Mouse (Mus musculus) olfactory bulb, adult 2 months (tissue): ENCODE results near the gene Il10rb. TPM values are rescaled to one million over a fixed set of nuclear protein-coding genes. Genes with fewer than 3 reads are reported as not detected.
A peak's percentile ranks its signal among the peaks of the same experiment; 100 is the strongest.

Experiments used
- H3K27ac ChIP-seq: fragments of 200-500 bp; 2 replicates; pipeline ENCODE4 v1.5.1; 2012; ENCODE audit warnings: low read depth, low read length; ENCODE audit not compliant: insufficient read depth
- H3K4me1 ChIP-seq: fragments of 200-500 bp; 2 replicates; pipeline ENCODE4 v1.6.1; 2012; ENCODE audit warnings: low read length; ENCODE audit not compliant: control insufficient read depth, insufficient read depth
- H3K4me3 ChIP-seq: fragments of 200-500 bp; 2 replicates; pipeline ENCODE4 v1.5.1; 2012; ENCODE audit warnings: mild to moderate bottlenecking, low read depth, low read length, moderate library complexity; ENCODE audit not compliant: insufficient read depth
- CTCF ChIP-seq: fragments of 200-500 bp; IDR thresholded peaks from 2 replicates; pipeline ENCODE4 v1.5.1; 2012; ENCODE audit warnings: low read depth, mild to moderate bottlenecking, low read length, moderate library complexity; ENCODE audit not compliant: insufficient read depth
- POLR2A ChIP-seq: fragments of 200-500 bp; IDR thresholded peaks from 2 replicates; pipeline ENCODE4 v1.6.1; 2012; ENCODE audit warnings: mild to moderate bottlenecking, low read depth, low read length, moderate library complexity; ENCODE audit not compliant: insufficient read depth
- WGBS: fragments of 180-500 bp; shearing (Covaris S2); methylation state at CpG from one replicate; pipeline ENCODE4 v1.1.7; 2018; 5-methylcytosine and 5-hydroxymethylcytosine counted together
- polyA plus RNA-seq: library from polyadenylated mRNA; stranded (reverse); fragments of >200 nt; gene quantifications from 2 replicates; pipeline ENCODE4 v1.2.4, GENCODE M21; 2012; ENCODE audit warnings: low replicate concordance; ENCODE audit not compliant: missing spikeins, insufficient read depth, insufficient read length

Il10rb gene
- polyA plus RNA-seq, 1 experiment = not detected

DNA sequence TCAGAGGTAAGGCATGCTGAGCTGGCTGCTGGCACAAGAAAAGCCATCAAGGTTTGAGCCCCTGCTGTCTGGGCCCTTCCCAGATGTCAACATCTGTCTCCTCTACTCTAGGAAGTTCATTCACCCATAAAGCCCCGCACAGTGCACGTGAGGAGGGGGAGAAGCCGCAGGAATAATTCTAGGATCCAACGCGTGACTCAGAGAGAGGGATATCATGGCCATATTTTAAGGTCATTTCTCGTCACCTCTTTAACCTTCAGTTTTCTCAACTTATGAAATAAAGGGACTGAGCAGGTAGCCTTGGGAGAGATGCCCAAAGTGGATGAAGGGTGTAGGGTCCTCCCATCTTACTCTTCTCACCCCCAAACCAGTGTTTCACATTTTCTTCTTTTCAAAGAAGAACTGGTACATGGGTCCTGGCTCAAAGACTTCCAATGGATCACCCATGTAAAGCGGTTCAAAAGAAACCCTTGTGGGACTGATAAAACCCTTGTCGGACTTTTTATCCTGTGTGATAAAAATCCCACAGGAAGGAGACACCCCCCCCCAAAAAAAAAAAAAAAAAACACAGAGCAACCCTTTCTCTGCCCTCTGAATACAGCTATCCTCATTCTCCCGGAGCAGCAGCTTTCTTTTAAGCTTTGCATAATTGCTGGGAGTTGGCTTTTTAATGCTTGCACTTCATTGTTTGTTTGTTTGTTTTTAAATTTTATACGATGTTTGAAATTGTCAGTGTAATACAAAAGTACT, 961 bp upstream of the Il10rb start:
- no peak overlapping the region for H3K27ac ChIP-seq
- no peak overlapping the region for H3K4me3 ChIP-seq
- WGBS = 81% methylated on average over 10 of the region's 10 CpGs
- TF ChIP-seq CTCF = no peak
- no peak for TF ChIP-seq POLR2A
- H3K4me1 ChIP-seq = peaks cover 18% of the 10 kb centered on the region

- WGBS = 3% methylated on average over 13 of the region's 13 CpGs
- Histone ChIP-seq H3K27ac (0 out of 2 replicates have a peak overlapping the region, but pooled peaks have one; percentile 1), H3K4me1 (peaks cover 21% of the 10 kb centered on the region), H3K4me3 (peak overlapping the region; percentile 53)
- TF ChIP-seq CTCF (no peak), POLR2A (no peak)
Measured at GRCm38 (mm10) chr16:91406585-91407220, 739 bp downstream of the Il10rb start.

DNA sequence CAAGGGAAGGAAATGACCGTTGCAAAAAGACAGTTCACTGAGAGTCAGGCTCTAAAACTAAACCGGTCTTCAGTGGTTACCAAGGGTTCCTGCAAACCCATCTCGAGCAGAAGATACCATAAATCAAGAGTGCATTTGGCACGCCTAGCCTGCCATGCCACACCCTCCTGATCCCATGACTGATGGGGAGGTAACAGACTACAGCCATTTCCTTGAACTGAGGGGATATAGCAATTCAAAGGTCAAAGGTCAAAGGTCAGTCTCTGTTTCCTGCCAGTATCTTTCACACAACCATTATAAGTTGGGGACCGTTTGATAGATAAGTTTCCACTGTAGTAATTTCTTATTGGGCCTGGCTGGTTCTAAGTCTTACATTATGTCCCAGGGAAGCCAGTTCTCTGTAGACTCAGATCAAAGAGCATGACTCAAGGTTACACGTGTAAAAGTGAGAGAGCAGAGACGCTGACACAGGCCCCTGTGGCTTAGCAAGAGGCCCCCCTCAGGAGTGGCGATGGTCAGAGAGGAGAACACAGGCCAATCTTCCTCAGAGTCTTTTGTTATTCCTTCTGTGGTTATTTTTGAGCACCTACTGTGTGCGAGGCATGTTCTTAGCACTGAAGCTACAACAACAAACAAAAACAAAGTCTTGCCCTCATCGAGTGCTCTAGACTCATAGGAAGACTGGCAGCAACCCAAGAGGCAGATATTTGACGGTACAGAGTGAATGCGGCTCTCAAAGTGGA, 7.3 kb downstream of the Il10rb start:
- H3K4me3 ChIP-seq = no peak overlapping the region
- H3K27ac ChIP-seq = no peak overlapping the region
- TF ChIP-seq POLR2A = no peak
- TF ChIP-seq CTCF = no peak
- H3K4me1 ChIP-seq = peaks cover 3% of the 10 kb centered on the region
- WGBS = 79% methylated on average over 12 of the region's 12 CpGs

DNA sequence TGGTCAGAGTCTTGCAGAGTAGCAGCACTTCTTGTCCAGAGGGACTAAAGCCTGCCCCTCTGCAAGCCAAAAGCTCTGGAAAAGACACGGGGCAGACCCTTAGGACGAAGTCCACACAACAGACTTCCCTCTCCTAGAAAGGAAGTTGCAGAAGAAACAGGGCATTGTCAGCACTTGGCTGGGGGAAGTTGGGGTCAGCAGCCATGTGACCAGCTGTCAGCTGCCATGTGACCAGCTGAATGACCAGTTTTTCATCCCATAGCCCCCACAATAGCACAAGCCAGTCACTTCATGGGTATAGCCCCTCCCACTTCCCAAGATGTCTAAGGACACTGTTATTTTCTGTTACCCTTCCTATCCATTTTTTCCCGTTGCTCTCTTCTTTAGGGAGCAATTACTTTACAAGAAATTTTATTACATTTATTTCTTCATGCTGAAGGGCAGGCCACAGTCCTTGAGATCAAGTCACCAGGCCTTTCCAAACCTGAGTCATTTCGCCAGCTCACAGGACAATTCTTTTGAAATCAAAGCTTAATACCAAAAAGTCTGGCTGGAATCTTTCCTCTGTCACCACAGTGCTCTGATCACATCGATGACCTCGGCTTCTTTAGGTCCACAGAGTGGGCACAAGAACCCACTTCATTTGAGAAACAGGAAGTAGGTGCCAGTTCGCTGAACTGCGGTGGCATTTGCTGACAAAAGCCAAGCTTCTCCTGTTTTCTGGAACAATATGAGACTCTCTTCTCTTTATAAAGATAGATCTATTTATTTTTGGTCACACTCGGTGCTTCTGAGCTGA, 9.6 kb downstream of the Il10rb start:
- TF ChIP-seq POLR2A (no peak), CTCF (no peak)
- Histone ChIP-seq H3K27ac (no peak overlapping the region), H3K4me1 (peaks cover under 1% of the 10 kb centered on the region), H3K4me3 (no peak overlapping the region)
- WGBS = 84% methylated on average over 9 of the region's 9 CpGs

GRCm38 (mm10) chr16:91416357-91416756, 10.4 kb downstream of the Il10rb start:
- TF ChIP-seq CTCF (no peak), POLR2A (no peak)
- WGBS = 96% methylated on average over 6 of the region's 6 CpGs

DNA sequence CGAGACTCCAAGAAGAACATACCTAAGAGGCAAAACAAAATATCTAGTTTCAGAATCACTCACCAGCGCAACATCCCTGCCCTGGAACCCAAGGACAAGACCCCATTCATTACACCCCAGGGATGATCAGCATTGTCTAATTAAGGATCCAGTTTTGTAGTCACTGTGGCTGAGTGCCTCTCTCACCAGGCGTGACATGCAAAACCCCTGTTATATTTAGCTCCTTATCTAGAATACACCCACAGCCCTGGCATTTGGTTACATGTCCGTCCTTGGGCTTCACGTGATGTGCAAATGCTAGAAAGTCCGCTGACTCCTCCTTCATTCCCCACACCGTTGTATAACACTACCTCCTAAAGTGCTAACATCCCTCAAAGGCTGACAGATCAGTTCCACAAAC, 11.0 kb downstream of the Il10rb start:
- Histone ChIP-seq H3K27ac (no peak overlapping the region), H3K4me1 (no peaks in the 10 kb centered on the region), H3K4me3 (no peak overlapping the region)
- TF ChIP-seq CTCF (no peak), POLR2A (no peak)
- WGBS = 87% methylated on average over 7 of the region's 7 CpGs

More at GRCm38 (mm10) chr16:91416357-91416756, 10.4 kb downstream of the Il10rb start:
- Histone ChIP-seq H3K4me1 (no peaks in the 10 kb centered on the region), H3K4me3 (no peak overlapping the region), H3K27ac (no peak overlapping the region)

- 74% methylated on average over 5 of the region's 5 CpGs for WGBS
- Histone ChIP-seq H3K4me3 (no peak overlapping the region), H3K27ac (no peak overlapping the region), H3K4me1 (no peaks in the 10 kb centered on the region)
- no peak for TF ChIP-seq POLR2A
- TF ChIP-seq CTCF = no peak
Measured at GRCm38 (mm10) chr16:91418531-91418930, 12.6 kb downstream of the Il10rb start.

DNA sequence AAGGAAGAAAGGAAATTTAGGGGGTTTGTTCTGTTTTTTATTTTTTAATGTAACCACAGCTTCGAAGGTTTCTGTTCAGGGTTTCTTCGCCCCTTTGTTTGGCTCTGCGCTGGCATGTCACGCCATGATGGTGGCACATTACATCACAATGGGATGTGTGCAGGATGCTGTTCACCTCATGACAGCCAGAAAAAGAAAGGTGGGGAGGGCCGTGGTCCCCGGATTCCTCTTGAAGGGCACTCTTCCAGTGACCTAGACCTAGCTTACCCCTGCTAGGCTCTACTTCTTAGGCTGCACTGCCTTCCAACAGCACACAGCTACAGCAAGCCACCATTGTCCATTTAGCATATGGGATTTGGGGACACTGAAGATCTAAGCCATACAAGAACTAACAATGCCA, 19.9 kb downstream of the Il10rb start:
- Histone ChIP-seq H3K4me1 (no peaks in the 10 kb centered on the region), H3K27ac (no peak overlapping the region), H3K4me3 (no peak overlapping the region)
- WGBS = 91% methylated on average over 6 of the region's 6 CpGs
- TF ChIP-seq POLR2A (no peak), CTCF (no peak)
